Mouse (Mus musculus): Measurements from ENCODE around the gene B3galt4. TPM values are rescaled to one million over a fixed set of nuclear protein-coding genes. Genes with fewer than 3 reads are reported as not detected.

Gene B3galt4
- polyA plus RNA-seq, 1 experiment from 2014 or later = 3.6 TPM

GRCm38 (mm10) chr17:33950131-33950625 is 1.1 kb downstream of the B3galt4 start:
- Histone ChIP-seq H3K4me1 (peaks cover 51% of the 10 kb centered on the region), H3K9me3 (no peaks in the 10 kb centered on the region), H3K36me3 (replicated peaks) (peaks cover 89% of the 10 kb centered on the region), H3K4me3 (peak overlapping the region; percentile 85), H3K27ac (replicated peaks) (peak overlapping the region; percentile 86), H3K27me3 (replicated peaks; ENCODE audit: low read depth, poor library complexity, severe bottlenecking) (no peaks in the 10 kb centered on the region)
- no peak for DNase-seq (ENCODE audit: low spot score)
- 71% methylated on average over 10 of the region's 10 CpGs for whole genome bisulfite sequencing

- Histone ChIP-seq H3K4me1 (peaks cover 44% of the 10 kb centered on the region), H3K9me3 (no peaks in the 10 kb centered on the region), H3K36me3 (replicated peaks) (peaks cover 93% of the 10 kb centered on the region), H3K27ac (replicated peaks) (no peak overlapping the region), H3K4me3 (peak overlapping the region; percentile 25; the same call in 1 of the 2 replicates), H3K27me3 (replicated peaks; ENCODE audit: low read depth, poor library complexity, severe bottlenecking) (no peaks in the 10 kb centered on the region)
- WGBS = 93% methylated on average over 19 of the region's 19 CpGs
- peak; percentile 7 for DNase-seq (ENCODE audit: low spot score)
Observed at GRCm38 (mm10) chr17:33948905-33949537, 2.3 kb downstream of the B3galt4 start.

- no peak overlapping the region for H3K27ac ChIP-seq (replicated peaks)
- H3K4me3 ChIP-seq = peak overlapping the region; percentile 25; the same call in 1 of the 2 replicates
- no peaks in the 10 kb centered on the region for H3K9me3 ChIP-seq
- DNase-seq (ENCODE audit: low spot score) = peak; percentile 8
- WGBS = 89% methylated on average over 22 of the region's 22 CpGs
- peaks cover 37% of the 10 kb centered on the region for H3K4me1 ChIP-seq
- H3K27me3 ChIP-seq (replicated peaks; ENCODE audit: low read depth, poor library complexity, severe bottlenecking) = no peaks in the 10 kb centered on the region
- peaks cover 93% of the 10 kb centered on the region for H3K36me3 ChIP-seq (replicated peaks)
Observed at GRCm38 (mm10) chr17:33948090-33948904, 3.0 kb downstream of the B3galt4 start.

GRCm38 (mm10) chr17:33947430-33948089 is 3.7 kb downstream of the B3galt4 start:
- Histone ChIP-seq H3K4me1 (peaks cover 29% of the 10 kb centered on the region), H3K9me3 (no peaks in the 10 kb centered on the region), H3K27ac (replicated peaks) (no peak overlapping the region), H3K4me3 (no peak overlapping the region), H3K36me3 (replicated peaks) (peaks cover 93% of the 10 kb centered on the region), H3K27me3 (replicated peaks; ENCODE audit: low read depth, poor library complexity, severe bottlenecking) (no peaks in the 10 kb centered on the region)
- DNase-seq (ENCODE audit: low spot score) = peak; percentile 6
- 95% methylated on average over 10 of the region's 10 CpGs for WGBS

GRCm38 (mm10) chr17:33943454-33943853 is 7.8 kb downstream of the B3galt4 start:
- Histone ChIP-seq H3K27ac (replicated peaks) (no peak overlapping the region), H3K36me3 (replicated peaks) (peaks cover 78% of the 10 kb centered on the region), H3K27me3 (replicated peaks; ENCODE audit: low read depth, poor library complexity, severe bottlenecking) (no peaks in the 10 kb centered on the region), H3K4me1 (peaks cover 24% of the 10 kb centered on the region), H3K4me3 (no peak overlapping the region), H3K9me3 (no peaks in the 10 kb centered on the region)
- no peak for DNase-seq (ENCODE audit: low spot score)
- WGBS = 90% methylated on average over 15 of the region's 15 CpGs

- Histone ChIP-seq H3K4me1 (peaks cover 24% of the 10 kb centered on the region), H3K9me3 (no peaks in the 10 kb centered on the region), H3K36me3 (replicated peaks) (peaks cover 78% of the 10 kb centered on the region), H3K4me3 (peak overlapping the region; percentile 93), H3K27me3 (replicated peaks; ENCODE audit: low read depth, poor library complexity, severe bottlenecking) (no peaks in the 10 kb centered on the region), H3K27ac (replicated peaks) (no peak overlapping the region; the same call in 1 of the 2 replicates)
- 59% methylated on average over 19 of the region's 19 CpGs for WGBS
- no peak for DNase-seq (ENCODE audit: low spot score)
Observed at GRCm38 (mm10) chr17:33941381-33941780, 9.9 kb downstream of the B3galt4 start.

- Histone ChIP-seq H3K4me1 (peaks cover 24% of the 10 kb centered on the region), H3K27ac (replicated peaks) (peak overlapping the region; percentile 83), H3K4me3 (peak overlapping the region; percentile 93), H3K27me3 (replicated peaks; ENCODE audit: low read depth, poor library complexity, severe bottlenecking) (no peaks in the 10 kb centered on the region), H3K36me3 (replicated peaks) (peaks cover 78% of the 10 kb centered on the region), H3K9me3 (no peaks in the 10 kb centered on the region)
- DNase-seq (ENCODE audit: low spot score) = no peak
- WGBS = 2% methylated on average over 26 of the region's 26 CpGs
Observed at GRCm38 (mm10) chr17:33940981-33941380, 10.3 kb downstream of the B3galt4 start.

- no peaks in the 10 kb centered on the region for H3K27me3 ChIP-seq (replicated peaks; ENCODE audit: low read depth, poor library complexity, severe bottlenecking)
- under 1% methylated on average over 36 of the region's 36 CpGs for WGBS
- H3K4me3 ChIP-seq = peak within 1 kb of the TSS; percentile 93
- peak; percentile 89 for DNase-seq (ENCODE audit: low spot score)
- no peaks in the 10 kb centered on the region for H3K9me3 ChIP-seq
- H3K4me1 ChIP-seq = peaks cover 24% of the 10 kb centered on the region
- peak within 1 kb of the TSS; percentile 83 for H3K27ac ChIP-seq (replicated peaks)
- peaks cover 78% of the 10 kb centered on the region for H3K36me3 ChIP-seq (replicated peaks)
Observed at GRCm38 (mm10) chr17:33940206-33940805, 11.0 kb downstream of the B3galt4 start, which contains the start of the genes Pfdn6 and Wdr46. Gene Pfdn6 (minus strand): TSS chr17:33940343. Gene Wdr46 (plus strand): TSS chr17:33940660.

GRCm38 (mm10) chr17:33938783-33939182 is 12.5 kb downstream of the B3galt4 start:
- WGBS = 81% methylated on average over 11 of the region's 11 CpGs
- peak overlapping the region; percentile 93 for H3K4me3 ChIP-seq
- H3K4me1 ChIP-seq = peaks cover 28% of the 10 kb centered on the region
- H3K27me3 ChIP-seq (replicated peaks; ENCODE audit: low read depth, poor library complexity, severe bottlenecking) = no peaks in the 10 kb centered on the region
- no peaks in the 10 kb centered on the region for H3K9me3 ChIP-seq
- H3K27ac ChIP-seq (replicated peaks) = no peak overlapping the region
- no peak for DNase-seq (ENCODE audit: low spot score)
- H3K36me3 ChIP-seq (replicated peaks) = peaks cover 78% of the 10 kb centered on the region

GRCm38 (mm10) chr17:33936993-33937392 is 14.3 kb downstream of the B3galt4 start:
- Histone ChIP-seq H3K9me3 (no peaks in the 10 kb centered on the region), H3K36me3 (replicated peaks) (peaks cover 78% of the 10 kb centered on the region), H3K27ac (replicated peaks) (no peak overlapping the region), H3K4me1 (peaks cover 38% of the 10 kb centered on the region), H3K4me3 (peak overlapping the region; percentile 31; the same call in 1 of the 2 replicates), H3K27me3 (replicated peaks; ENCODE audit: low read depth, poor library complexity, severe bottlenecking) (no peaks in the 10 kb centered on the region)
- DNase-seq (ENCODE audit: low spot score) = no peak
- whole genome bisulfite sequencing = 86% methylated on average over 15 of the region's 15 CpGs

- peaks cover 3% of the 10 kb centered on the region; the same call in 1 of the 2 replicates for H3K27me3 ChIP-seq (replicated peaks; ENCODE audit: low read depth, poor library complexity, severe bottlenecking)
- H3K36me3 ChIP-seq (replicated peaks) = peaks cover 73% of the 10 kb centered on the region
- 86% methylated on average over 21 of the region's 21 CpGs for WGBS
- H3K4me3 ChIP-seq = 0 out of 2 replicates have a peak overlapping the region, but pooled peaks have one; percentile 16
- H3K27ac ChIP-seq (replicated peaks) = no peak overlapping the region
- H3K9me3 ChIP-seq = no peaks in the 10 kb centered on the region
- H3K4me1 ChIP-seq = peaks cover 39% of the 10 kb centered on the region
- no peak for DNase-seq (ENCODE audit: low spot score)
Observed at GRCm38 (mm10) chr17:33935422-33936055, 15.7 kb downstream of the B3galt4 start.
